Mouse (Mus musculus): ENCODE measurements at regions not wholly inside any gene's neighbourhood (a gene's known extent, or its start where the extent isn't known, plus 50 kb on each side); places are given as distances from the start of the nearest gene placed in this dataset.
A peak's percentile ranks its signal among the peaks of the same experiment; 100 is the strongest.

- DNase-seq = no peak
- TF ChIP-seq CTCF (IDR thresholded peaks at IDR 0.05) = no peak
- Histone ChIP-seq H3K4me3 (no peak overlapping the region), H3K27ac (peak overlapping the region; percentile 81)
- intact Hi-C loops (cut with DNase I) = no loop called here
Observed at GRCm38 (mm10) chr17:84082571-84082970, 105.2 kb downstream of the Zfp36l2 start.

- no peak for TF ChIP-seq CTCF (IDR thresholded peaks at IDR 0.05)
- Histone ChIP-seq H3K27ac (peak overlapping the region; percentile 81), H3K4me3 (no peak overlapping the region)
- peak; percentile 77 for DNase-seq
- intact Hi-C loops (cut with DNase I) = no loop called here
Observed at GRCm38 (mm10) chr17:84081751-84082352, 105.9 kb downstream of the Zfp36l2 start.

- H3K27ac ChIP-seq = peak overlapping the region; percentile 78
- TF ChIP-seq CTCF (IDR thresholded peaks at IDR 0.05) = no peak
- intact Hi-C loops (cut with DNase I) = no loop called here
Observed at GRCm38 (mm10) chr17:84075081-84075938, 112.4 kb downstream of the Zfp36l2 start.

GRCm38 (mm10) chr17:84074000-84074782 is 113.6 kb downstream of the Zfp36l2 start:
- H3K4me3 ChIP-seq = no peak overlapping the region
- no peak for TF ChIP-seq CTCF (IDR thresholded peaks at IDR 0.05)
- intact Hi-C loops (cut with DNase I) = no loop called here
- H3K27ac ChIP-seq = peak overlapping the region; percentile 78
- peak; percentile 57 for DNase-seq

More at GRCm38 (mm10) chr17:84075081-84075938, 112.4 kb downstream of the Zfp36l2 start:
- DNase-seq = no peak
- no peak overlapping the region for H3K4me3 ChIP-seq

GRCm38 (mm10) chr17:84072426-84073030 is 115.2 kb downstream of the Zfp36l2 start:
- Histone ChIP-seq H3K27ac (peak overlapping the region; percentile 72), H3K4me3 (no peak overlapping the region)
- DNase-seq = no peak
- no peak for TF ChIP-seq CTCF (IDR thresholded peaks at IDR 0.05)
- intact Hi-C loops (cut with DNase I) = no loop called here

GRCm38 (mm10) chr17:84071855-84072254 is 115.9 kb downstream of the Zfp36l2 start:
- H3K27ac ChIP-seq = peak overlapping the region; percentile 72
- no peak for DNase-seq
- intact Hi-C loops (cut with DNase I) = no loop called here
- no peak for TF ChIP-seq CTCF (IDR thresholded peaks at IDR 0.05)
- no peak overlapping the region for H3K4me3 ChIP-seq

GRCm38 (mm10) chr17:84070596-84070995 is 117.2 kb downstream of the Zfp36l2 start:
- H3K27ac ChIP-seq = peak overlapping the region; percentile 72; the same call in 1 of the 2 replicates
- intact Hi-C loops (cut with DNase I) = no loop called here

GRCm38 (mm10) chr17:84067102-84067501 is 120.6 kb downstream of the Zfp36l2 start:
- TF ChIP-seq CTCF (IDR thresholded peaks at IDR 0.05) = no peak
- no peak for DNase-seq
- H3K4me3 ChIP-seq = no peak overlapping the region
- H3K27ac ChIP-seq = no peak overlapping the region
- intact Hi-C loops (cut with DNase I) = no loop called here

More at GRCm38 (mm10) chr17:84070596-84070995, 117.2 kb downstream of the Zfp36l2 start:
- no peak overlapping the region for H3K4me3 ChIP-seq
- DNase-seq = no peak
- TF ChIP-seq CTCF (IDR thresholded peaks at IDR 0.05) = no peak

- intact Hi-C loops (cut with DNase I) = no loop called here
- DNase-seq = no peak
- Histone ChIP-seq H3K4me3 (no peak overlapping the region), H3K27ac (no peak overlapping the region)
- no peak for TF ChIP-seq CTCF (IDR thresholded peaks at IDR 0.05)
Observed at GRCm38 (mm10) chr17:84063791-84064190, 124.0 kb downstream of the Zfp36l2 start.

- TF ChIP-seq CTCF (IDR thresholded peaks at IDR 0.05) = no peak
- peak; percentile 45 for DNase-seq
- H3K27ac ChIP-seq = no peak overlapping the region
- H3K4me3 ChIP-seq = no peak overlapping the region
- intact Hi-C loops (cut with DNase I) = no loop called here
Observed at GRCm38 (mm10) chr17:84061621-84062020, 126.1 kb downstream of the Zfp36l2 start.

- no peak for DNase-seq
- intact Hi-C loops (cut with DNase I) = no loop called here
- no peak for TF ChIP-seq CTCF (IDR thresholded peaks at IDR 0.05)
- peak overlapping the region; percentile 78 for H3K27ac ChIP-seq
- H3K4me3 ChIP-seq = no peak overlapping the region
Observed at GRCm38 (mm10) chr17:84056469-84056868, 131.3 kb downstream of the Zfp36l2 start.

- no peak overlapping the region for H3K27ac ChIP-seq
- intact Hi-C loops (cut with DNase I) = no loop called here
- no peak for TF ChIP-seq CTCF (IDR thresholded peaks at IDR 0.05)
- peak; percentile 44 for DNase-seq
- H3K4me3 ChIP-seq = no peak overlapping the region
Observed at GRCm38 (mm10) chr17:84052437-84052836, 135.3 kb downstream of the Zfp36l2 start.

All from gastrocnemius, adult 2 months (tissue).